Mouse (Mus musculus): ENCODE results near the gene Cox10.

The Cox10 gene

GRCm38 (mm10) chr11:63990311-63990710, 89.0 kb downstream of the Cox10 start:
- no peak for DNase-seq

- no peak for DNase-seq
These were observed 90.0 kb downstream of the Cox10 start for GRCm38 (mm10) chr11:63988991-63989860.

- no peak for DNase-seq
These were observed 91.1 kb downstream of the Cox10 start for GRCm38 (mm10) chr11:63988031-63988665.

DNA sequence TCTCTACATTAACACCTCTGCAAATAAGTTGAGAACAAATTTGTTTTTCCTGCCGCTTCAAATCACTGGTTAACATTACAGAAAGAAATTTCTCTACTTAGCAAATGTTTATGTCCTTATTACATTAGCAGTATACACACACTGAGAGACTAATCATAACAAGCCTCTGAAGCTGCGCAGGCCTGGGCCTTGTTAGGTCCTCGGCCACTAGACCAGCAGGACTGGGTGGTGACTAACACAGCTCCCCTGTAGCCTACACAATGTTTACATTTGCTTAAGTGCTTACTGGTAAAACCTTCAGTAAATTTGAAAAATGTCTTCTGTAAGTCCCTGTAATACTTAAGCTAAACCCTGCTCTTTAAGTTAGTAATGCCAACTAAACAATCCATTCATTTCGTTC, 92.6 kb downstream of the Cox10 start:
- no peak for DNase-seq

GRCm38 (mm10) chr11:63985481-63985880, 93.8 kb downstream of the Cox10 start:
- DNase-seq, result no peak

- DNase-seq, result no peak
These were observed 94.6 kb downstream of the Cox10 start for GRCm38 (mm10) chr11:63984622-63985168.

GRCm38 (mm10) chr11:63977741-63978140, 101.5 kb downstream of the Cox10 start:
- no peak for DNase-seq

GRCm38 (mm10) chr11:63976775-63977174, 102.5 kb downstream of the Cox10 start:
- no peak for DNase-seq

DNA sequence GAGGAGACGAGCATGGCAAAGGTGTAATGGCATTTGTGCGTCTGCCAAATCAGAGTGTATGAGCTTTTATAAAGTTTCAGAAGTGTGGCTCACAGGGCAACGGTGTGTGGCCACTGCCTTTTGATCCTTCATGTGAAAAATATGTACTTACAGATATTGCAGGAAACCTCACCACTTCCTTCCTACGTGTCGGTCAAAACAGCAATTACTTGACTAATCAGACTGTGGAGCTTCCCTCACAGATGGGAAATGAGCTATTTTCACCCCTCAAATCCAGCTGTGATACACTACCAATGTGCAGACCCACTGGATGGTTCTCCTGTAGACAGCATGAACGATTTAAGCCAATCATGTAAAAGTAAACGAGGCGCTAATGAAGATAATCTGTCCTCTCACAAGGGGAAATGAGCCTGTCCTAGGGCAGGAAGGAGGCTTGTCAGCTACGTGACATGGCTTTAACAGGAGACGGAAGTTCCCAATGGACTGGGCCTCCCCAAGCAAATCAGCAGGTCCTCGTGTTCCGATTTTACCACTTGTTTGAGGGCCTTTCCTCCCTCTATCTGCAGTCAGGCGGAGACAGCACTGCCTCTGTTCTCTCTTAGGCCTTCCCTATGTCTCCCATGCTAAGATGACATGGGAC, 103.9 kb downstream of the Cox10 start:
- DNase-seq, result no peak

DNA sequence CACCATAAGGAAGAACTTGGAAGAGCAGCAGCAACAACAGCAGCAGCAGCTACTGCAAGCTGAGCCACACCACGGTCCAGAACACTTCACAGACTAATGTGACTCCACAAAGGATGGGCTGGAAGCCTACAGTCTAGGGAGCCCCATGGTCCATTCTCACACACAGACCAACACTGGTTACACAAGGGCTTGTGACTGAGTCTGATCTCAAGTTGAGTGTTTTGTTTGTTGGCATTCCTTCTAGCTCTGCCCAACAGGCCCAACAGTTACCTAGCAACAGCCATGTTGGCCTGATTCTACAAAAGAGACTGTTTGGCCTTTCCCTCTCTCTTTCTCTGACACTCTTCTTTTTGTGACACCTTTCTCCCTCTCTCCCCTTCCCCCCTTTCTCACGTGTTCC, 105.3 kb downstream of the Cox10 start:
- DNase-seq, result no peak

GRCm38 (mm10) chr11:63971462-63971861, 107.8 kb downstream of the Cox10 start:
- DNase-seq, result no peak

DNA sequence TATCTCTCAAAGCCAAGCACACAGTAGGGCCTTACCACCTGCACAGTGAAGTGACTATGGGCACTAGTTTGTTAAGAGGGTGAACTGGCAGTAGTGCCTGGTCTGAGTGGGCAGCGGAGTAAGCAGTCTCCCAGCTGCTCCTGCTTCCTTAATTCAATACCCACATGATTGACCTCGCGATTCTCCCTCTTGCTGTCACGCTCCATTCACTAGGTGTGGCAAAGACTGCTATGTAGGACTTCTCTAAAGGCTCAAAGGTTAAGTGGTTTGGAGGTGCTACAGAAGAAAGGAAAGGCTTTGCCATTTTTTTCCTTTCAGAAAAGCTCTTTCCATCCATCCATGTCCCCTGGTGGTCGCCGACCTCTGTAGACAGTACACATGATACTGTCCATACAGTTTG, 108.5 kb downstream of the Cox10 start:
- no peak for DNase-seq

- DNase-seq, result no peak
These were observed 109.9 kb downstream of the Cox10 start for GRCm38 (mm10) chr11:63969205-63969910.

- no peak for DNase-seq
These were observed 110.8 kb downstream of the Cox10 start for GRCm38 (mm10) chr11:63968388-63969035.

DNA sequence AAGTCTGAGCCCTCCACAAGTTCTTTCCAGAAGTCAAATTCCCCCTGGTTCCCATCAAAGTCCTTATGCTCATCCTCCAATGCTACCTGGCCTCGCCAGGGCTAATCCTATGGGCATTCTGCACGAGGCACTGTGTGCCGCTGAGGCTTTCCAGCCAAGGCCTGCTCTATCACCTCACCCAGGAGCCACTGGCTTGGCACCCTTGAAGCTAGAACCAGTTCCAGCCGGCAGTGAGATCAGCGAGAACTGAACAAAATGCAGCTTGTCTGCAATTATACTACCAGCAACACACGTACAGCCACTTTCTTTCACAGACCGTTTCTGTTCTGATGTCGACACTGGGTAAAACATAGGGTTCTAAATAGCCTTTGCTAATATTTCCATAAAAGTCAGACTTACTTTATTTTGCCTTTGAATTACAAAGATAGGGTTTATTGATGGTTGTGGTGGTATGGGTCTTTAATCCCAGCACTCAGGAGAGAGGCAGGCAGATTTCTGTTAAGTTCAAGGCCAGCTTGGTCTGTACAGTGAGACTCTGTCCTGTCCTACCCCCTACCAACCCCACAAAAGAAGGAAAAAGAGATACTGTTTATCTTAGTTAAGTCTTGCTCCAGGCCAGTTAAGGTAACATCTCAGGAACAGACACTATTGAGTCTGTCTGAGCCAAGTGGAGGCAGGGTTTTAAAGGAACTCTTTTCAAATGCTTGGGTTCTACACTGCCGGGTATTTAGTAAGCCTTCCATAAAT, 111.5 kb downstream of the Cox10 start:
- no peak for DNase-seq

GRCm38 (mm10) chr11:63965437-63965836, 113.8 kb downstream of the Cox10 start:
- no peak for DNase-seq

DNA sequence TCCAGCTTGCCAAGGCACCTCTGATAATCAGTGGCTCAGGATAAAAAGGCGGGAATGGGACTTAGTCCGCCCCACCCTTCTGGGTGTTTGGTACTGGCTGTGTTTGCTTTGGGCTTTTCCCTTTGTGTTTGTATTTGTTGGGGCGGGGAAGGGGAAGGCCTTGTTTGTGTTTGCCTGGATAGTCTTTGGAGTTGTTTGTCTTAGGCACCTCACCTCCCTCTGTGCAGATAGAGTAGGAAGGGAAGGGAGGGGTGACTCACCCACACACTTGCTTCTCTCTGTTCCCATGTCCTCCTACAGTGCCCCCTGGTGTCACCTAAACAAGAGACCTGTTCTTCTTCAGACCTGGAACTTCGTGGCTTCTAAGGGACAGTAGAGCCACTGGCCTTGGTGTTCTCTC, 122.1 kb downstream of the Cox10 start:
- DNase-seq, result no peak

GRCm38 (mm10) chr11:63956748-63957147, 122.5 kb downstream of the Cox10 start:
- no peak for DNase-seq

- DNase-seq, result no peak
These were observed 125.4 kb downstream of the Cox10 start for GRCm38 (mm10) chr11:63953887-63954286.

- DNase-seq, result no peak
These were observed 126.5 kb downstream of the Cox10 start for GRCm38 (mm10) chr11:63952743-63953191.

DNA sequence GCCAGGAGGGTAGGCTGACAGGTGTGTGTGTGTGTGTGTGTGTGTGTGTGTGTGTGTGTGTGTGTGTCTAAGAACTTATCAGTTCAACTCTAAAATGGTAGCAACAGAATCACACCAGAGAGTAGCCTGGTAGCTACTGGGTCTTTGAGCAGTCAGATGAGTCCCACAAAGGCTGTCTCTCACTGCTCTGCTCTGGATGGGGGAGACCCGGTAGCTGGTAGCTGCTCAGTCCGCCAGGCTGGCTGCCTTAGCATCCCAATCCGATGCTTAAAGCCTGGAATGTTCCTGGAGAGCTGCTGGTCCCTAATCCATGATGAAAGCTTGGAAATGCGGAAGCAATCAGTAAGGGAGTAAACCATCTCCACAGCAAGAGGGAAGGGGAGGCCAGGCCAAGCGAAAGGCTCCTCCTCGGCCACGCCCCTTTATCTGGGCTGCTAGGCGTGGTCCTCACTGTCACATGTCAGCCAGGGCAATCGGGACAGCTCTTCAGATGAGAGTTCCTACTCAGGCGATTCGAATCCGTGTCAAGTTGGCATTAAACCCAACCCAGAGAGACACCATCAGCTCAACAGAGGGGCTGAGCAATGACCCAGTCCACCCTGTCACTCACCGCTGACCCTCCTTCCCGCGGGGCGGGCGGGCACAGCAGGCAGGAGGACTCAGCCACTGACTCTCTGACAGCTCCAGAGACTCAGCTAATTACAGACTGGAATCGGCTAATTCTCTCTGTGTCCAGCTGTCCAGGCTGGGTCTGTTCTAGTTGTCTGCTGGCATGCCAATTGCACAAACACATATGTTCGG, 127.2 kb downstream of the Cox10 start:
- no peak for DNase-seq

Data from cerebellum, adult 8-10 months (tissue).